19 mouse cellular contexts compared by ENCODE assay signal in genomic region chr14:50973700-50974099, GRCm38 (mm10). TPM values are rescaled to one million over a fixed set of nuclear protein-coding genes. Genes with fewer than 3 reads are reported as not detected.
"Had no signal": no experiment of that assay in that cellular context is flagged by ENCODE, and none has a peak within 500 bp of the region (broad histone marks: within the 10 kb centered on the region; RNA-seq: fewer than 3 reads in every experiment).

No protein-coding gene starts in this region.

- H3K4me3 ChIP-seq: layer of hippocampus, adult 2 months; limb, embryonic 10.5 days; liver, embryonic 15.5 days; megakaryocyte, embryonic 14.5 days; neural tube, embryonic 13.5 days; stomach, embryonic 15.5 days had no signal

- H3K27ac ChIP-seq: layer of hippocampus, adult 2 months; limb, embryonic 10.5 days; liver, embryonic 15.5 days; macrophage; neural tube, embryonic 13.5 days; stomach, embryonic 15.5 days had no signal

- H3K36me3 ChIP-seq: limb, embryonic 10.5 days; liver, embryonic 15.5 days; neural tube, embryonic 13.5 days; stomach, embryonic 15.5 days had no signal

- H3K27me3 ChIP-seq: liver, embryonic 15.5 days; megakaryocyte, embryonic 14.5 days; neural tube, embryonic 13.5 days; stomach, embryonic 15.5 days had no signal

- DNase-seq: kidney, postnatal 4 days; lung, adult 2 months; lung, postnatal 14 days; retina, postnatal 1 day; right cerebral cortex, postnatal 4 days; spleen, adult 18-20 months; thymus, adult 2 months; thymus, postnatal 25 days had no signal

- H3K4me1 ChIP-seq: stomach, embryonic 15.5 days had no signal

RNA-seq across cellular contexts. Expression of gene Pnp2, which starts 17.9 kb away (rescaled TPM):
- polyA plus RNA-seq: neural tube, embryonic 13.5 days had no signal

RNA-seq across cellular contexts. Expression of gene Gm49342, which starts 29.4 kb away (rescaled TPM):
- polyA plus RNA-seq: kidney, embryonic 14.5 days; limb, embryonic 10.5 days; liver, embryonic 11.5 days; liver, embryonic 15.5 days; midbrain, embryonic 11.5 days; midbrain, embryonic 16.5 days; neural tube, embryonic 13.5 days; stomach, embryonic 15.5 days had no signal

RNA-seq across cellular contexts. Expression of gene Rnase10, which starts 33.9 kb away (rescaled TPM):
- total RNA-seq: layer of hippocampus, adult 2 months had no signal
- polyA plus RNA-seq: kidney, embryonic 14.5 days; limb, embryonic 10.5 days; liver, embryonic 11.5 days; macrophage; midbrain, embryonic 11.5 days; midbrain, embryonic 16.5 days; neural tube, embryonic 13.5 days had no signal
